Mouse (Mus musculus) bone marrow, adult 2 months (tissue): Measurements from ENCODE around the gene Lenep.

ENCODE experiments used
- CTCF ChIP-seq: fragments of 200-500 bp; IDR thresholded peaks from 2 replicates; pipeline ENCODE4 v1.5.1; 2011; ENCODE audit warnings: low read length, control low read depth; ENCODE audit not compliant: control insufficient read depth, insufficient read depth
- POLR2A ChIP-seq: fragments of 200-500 bp; IDR thresholded peaks from 2 replicates; pipeline ENCODE4 v1.6.1; 2011; ENCODE audit warnings: low read depth, mild to moderate bottlenecking, control low read depth, low read length, borderline replicate concordance; ENCODE audit not compliant: control insufficient read depth

GRCm38 (mm10) chr3:89380711-89381110 is 21.9 kb downstream of the Lenep start:
- TF ChIP-seq CTCF, result no peak
- TF ChIP-seq POLR2A, result no peak
